Mouse (Mus musculus): ENCODE data around the gene 1700019N19Rik. TPM values are rescaled to one million over a fixed set of nuclear protein-coding genes. Genes with fewer than 3 reads are reported as not detected.

1700019N19Rik gene
- total and polyA plus RNA-seq, 2 experiments from 2014 or later, result not detected

GRCm38 (mm10) chr19:58762848-58763541 is 31.3 kb downstream of the 1700019N19Rik start:
- ATAC-seq (ENCODE audit: low FRiP score) (peak; percentile 83), DNase-seq (ENCODE audit: low spot score) (peak; percentile 90)
- Histone ChIP-seq H3K27me3 (ENCODE audit: insufficient read depth, low read length) (no peaks in the 10 kb centered on the region), H3K4me3 (ENCODE audit: low read depth, low read length) (no peak overlapping the region), H3K9me3 (ENCODE audit: low read length) (no peaks in the 10 kb centered on the region), H3K4me2 (ENCODE audit: low read depth, low read length, poor library complexity, severe bottlenecking) (no peak overlapping the region), H3K9ac (replicated peaks; ENCODE audit: low read length, poor library complexity, severe bottlenecking) (no peak overlapping the region), H3K4me1 (ENCODE audit: insufficient read depth, low read length) (no peaks in the 10 kb centered on the region), H3K27ac (ENCODE audit: low read depth, low read length) (no peak overlapping the region), H3K36me3 (ENCODE audit: insufficient read depth, low read length) (no peaks in the 10 kb centered on the region)
- 12% methylated on average over 12 of the region's 12 CpGs for WGBS
- peak; percentile 99 for TF ChIP-seq CTCF (IDR thresholded peaks at IDR 0.05)

- H3K36me3 ChIP-seq (ENCODE audit: insufficient read depth, low read length), result no peaks in the 10 kb centered on the region
- ATAC-seq (ENCODE audit: low FRiP score) (peak; percentile 31; the same call in 1 of the 2 replicates), DNase-seq (ENCODE audit: low spot score) (no peak)
- H3K27me3 ChIP-seq (ENCODE audit: insufficient read depth, low read length), result no peaks in the 10 kb centered on the region
- no peaks in the 10 kb centered on the region for H3K9me3 ChIP-seq (ENCODE audit: low read length)
- H3K27ac ChIP-seq (ENCODE audit: low read depth, low read length), result no peak overlapping the region
- WGBS, result 40% methylated on average over 6 of the region's 6 CpGs
- H3K4me2 ChIP-seq (ENCODE audit: low read depth, low read length, poor library complexity, severe bottlenecking), result no peak overlapping the region
- H3K9ac ChIP-seq (replicated peaks; ENCODE audit: low read length, poor library complexity, severe bottlenecking), result no peak overlapping the region
- H3K4me3 ChIP-seq (ENCODE audit: low read depth, low read length), result no peak overlapping the region
- no peaks in the 10 kb centered on the region for H3K4me1 ChIP-seq (ENCODE audit: insufficient read depth, low read length)
- no peak for TF ChIP-seq CTCF (IDR thresholded peaks at IDR 0.05)
These were observed 31.9 kb downstream of the 1700019N19Rik start for GRCm38 (mm10) chr19:58762316-58762715.

GRCm38 (mm10) chr19:58759423-58759822 is 34.8 kb downstream of the 1700019N19Rik start, which contains the start of gene Pnliprp2:
TSS of gene Pnliprp2 (plus strand) at chr19:58759719.
- Histone ChIP-seq H3K9ac (replicated peaks; ENCODE audit: low read length, poor library complexity, severe bottlenecking) (no peak within 1 kb of the TSS), H3K27me3 (ENCODE audit: insufficient read depth, low read length) (no peaks in the 10 kb centered on the region), H3K36me3 (ENCODE audit: insufficient read depth, low read length) (no peaks in the 10 kb centered on the region), H3K27ac (ENCODE audit: low read depth, low read length) (no peak within 1 kb of the TSS), H3K4me3 (ENCODE audit: low read depth, low read length) (no peak within 1 kb of the TSS), H3K4me1 (ENCODE audit: insufficient read depth, low read length) (no peaks in the 10 kb centered on the region), H3K4me2 (ENCODE audit: low read depth, low read length, poor library complexity, severe bottlenecking) (no peak within 1 kb of the TSS), H3K9me3 (ENCODE audit: low read length) (no peaks in the 10 kb centered on the region)
- no peak for TF ChIP-seq CTCF (IDR thresholded peaks at IDR 0.05)
- DNase-seq (ENCODE audit: low spot score) (no peak), ATAC-seq (ENCODE audit: low FRiP score) (no peak)
- WGBS, result 72% methylated on average over 9 of the region's 9 CpGs

GRCm38 (mm10) chr19:58758871-58759270 is 35.4 kb downstream of the 1700019N19Rik start:
- no peak for TF ChIP-seq CTCF (IDR thresholded peaks at IDR 0.05)
- no peak for ATAC-seq (ENCODE audit: low FRiP score)
- 93% methylated on average over 4 of the region's 4 CpGs for WGBS

GRCm38 (mm10) chr19:58751504-58751903 is 42.8 kb downstream of the 1700019N19Rik start:
- TF ChIP-seq CTCF (IDR thresholded peaks at IDR 0.05), result no peak
- Histone ChIP-seq H3K27ac (ENCODE audit: low read depth, low read length) (no peak overlapping the region), H3K4me1 (ENCODE audit: insufficient read depth, low read length) (no peaks in the 10 kb centered on the region), H3K4me3 (ENCODE audit: low read depth, low read length) (no peak overlapping the region), H3K4me2 (ENCODE audit: low read depth, low read length, poor library complexity, severe bottlenecking) (no peak overlapping the region), H3K9ac (replicated peaks; ENCODE audit: low read length, poor library complexity, severe bottlenecking) (no peak overlapping the region), H3K9me3 (ENCODE audit: low read length) (no peaks in the 10 kb centered on the region), H3K27me3 (ENCODE audit: insufficient read depth, low read length) (no peaks in the 10 kb centered on the region), H3K36me3 (ENCODE audit: insufficient read depth, low read length) (no peaks in the 10 kb centered on the region)
- DNase-seq (ENCODE audit: low spot score) (no peak), ATAC-seq (ENCODE audit: low FRiP score) (no peak)
- WGBS, result 58% methylated on average over 2 of the region's 2 CpGs

More at GRCm38 (mm10) chr19:58758871-58759270, 35.4 kb downstream of the 1700019N19Rik start:
- H3K4me3 ChIP-seq (ENCODE audit: low read depth, low read length), result no peak overlapping the region
- H3K4me2 ChIP-seq (ENCODE audit: low read depth, low read length, poor library complexity, severe bottlenecking), result no peak overlapping the region
- no peaks in the 10 kb centered on the region for H3K9me3 ChIP-seq (ENCODE audit: low read length)
- H3K27ac ChIP-seq (ENCODE audit: low read depth, low read length), result no peak overlapping the region
- no peak for DNase-seq (ENCODE audit: low spot score)
- H3K36me3 ChIP-seq (ENCODE audit: insufficient read depth, low read length), result no peaks in the 10 kb centered on the region
- H3K27me3 ChIP-seq (ENCODE audit: insufficient read depth, low read length), result no peaks in the 10 kb centered on the region
- H3K4me1 ChIP-seq (ENCODE audit: insufficient read depth, low read length), result no peaks in the 10 kb centered on the region
- no peak overlapping the region for H3K9ac ChIP-seq (replicated peaks; ENCODE audit: low read length, poor library complexity, severe bottlenecking)

- Histone ChIP-seq H3K36me3 (ENCODE audit: insufficient read depth, low read length) (no peaks in the 10 kb centered on the region), H3K4me3 (ENCODE audit: low read depth, low read length) (no peak overlapping the region), H3K9me3 (ENCODE audit: low read length) (no peaks in the 10 kb centered on the region), H3K9ac (replicated peaks; ENCODE audit: low read length, poor library complexity, severe bottlenecking) (no peak overlapping the region), H3K4me1 (ENCODE audit: insufficient read depth, low read length) (no peaks in the 10 kb centered on the region), H3K27ac (ENCODE audit: low read depth, low read length) (no peak overlapping the region), H3K4me2 (ENCODE audit: low read depth, low read length, poor library complexity, severe bottlenecking) (no peak overlapping the region), H3K27me3 (ENCODE audit: insufficient read depth, low read length) (no peaks in the 10 kb centered on the region)
- no peak for TF ChIP-seq CTCF (IDR thresholded peaks at IDR 0.05)
- no peak for ATAC-seq (ENCODE audit: low FRiP score)
- WGBS, result 88% methylated on average over 2 of the region's 2 CpGs
- no peak for DNase-seq (ENCODE audit: low spot score)
These were observed 43.4 kb downstream of the 1700019N19Rik start for GRCm38 (mm10) chr19:58750822-58751221.

All from midbrain, postnatal 0 days (tissue).